Mouse (Mus musculus): ENCODE measurements around the gene Slc29a1.

The Slc29a1 gene

DNA sequence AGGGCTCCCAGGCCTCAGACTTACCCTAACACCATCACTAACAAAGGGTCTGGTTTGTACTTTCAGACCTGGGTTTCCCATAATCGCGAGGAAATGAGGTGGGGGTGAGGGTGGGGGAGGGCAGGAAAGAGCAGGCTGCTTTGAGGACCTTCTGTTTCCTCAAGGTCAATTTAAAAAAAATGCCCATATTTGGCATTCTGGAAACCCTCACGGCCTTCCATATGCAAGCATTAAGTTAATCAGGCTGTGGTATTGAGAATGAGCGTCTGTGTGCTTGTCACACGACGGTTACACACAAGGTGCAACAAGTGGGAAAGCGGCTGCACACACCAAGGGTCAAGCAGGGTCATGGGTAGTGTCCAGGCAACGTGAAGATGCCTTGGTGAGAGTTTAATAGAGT lies 12.6 kb upstream of the Slc29a1 start:
- DNase-seq (ENCODE audit: low read depth, low spot score), result no peak

GRCm38 (mm10) chr17:45610144-45610866 lies 10.9 kb upstream of the Slc29a1 start:
- no peak for DNase-seq (ENCODE audit: low read depth, low spot score)

DNA sequence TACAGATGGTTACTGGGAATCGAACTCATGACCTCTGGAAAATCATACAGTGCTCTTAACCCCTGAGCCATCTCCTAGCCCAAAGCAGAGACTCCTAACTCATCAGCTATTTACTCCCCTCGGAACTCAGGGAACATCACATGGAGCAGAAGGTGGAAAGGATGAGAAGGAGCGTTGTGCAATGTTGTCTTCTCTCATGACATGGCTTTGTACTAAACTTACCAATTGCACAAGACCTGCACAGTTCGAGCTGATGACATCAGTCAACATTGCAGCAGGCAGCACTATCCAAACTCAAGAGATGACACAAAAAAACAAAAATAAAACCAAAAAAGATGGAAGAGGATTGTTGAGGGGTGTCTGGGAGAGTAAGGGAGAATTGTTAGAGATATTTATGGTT lies 9.0 kb upstream of the Slc29a1 start:
- DNase-seq (ENCODE audit: low read depth, low spot score), result no peak

- no peak for DNase-seq (ENCODE audit: low read depth, low spot score)
Observed at GRCm38 (mm10) chr17:45606992-45607879, 7.8 kb upstream of the Slc29a1 start.

DNA sequence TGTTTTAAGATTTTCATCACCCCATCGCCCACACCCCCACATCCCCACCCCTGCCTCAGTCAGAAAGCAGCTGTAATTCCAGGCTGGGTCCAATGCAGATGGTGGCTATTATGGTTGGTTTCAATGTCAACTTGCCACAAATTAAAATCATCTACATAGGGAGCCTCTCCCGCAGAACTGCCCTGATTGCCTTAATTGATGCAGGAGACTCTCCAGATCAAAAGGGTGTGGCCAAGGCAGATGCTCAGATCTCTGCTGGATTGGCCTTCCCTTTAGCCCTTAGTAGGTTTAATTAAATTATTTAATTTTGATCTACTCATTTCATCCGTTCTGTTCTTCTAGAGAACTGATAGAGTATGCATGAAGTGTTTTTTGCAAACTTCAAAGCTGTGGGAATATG lies 3.6 kb upstream of the Slc29a1 start:
- no peak for DNase-seq (ENCODE audit: low read depth, low spot score)

DNA sequence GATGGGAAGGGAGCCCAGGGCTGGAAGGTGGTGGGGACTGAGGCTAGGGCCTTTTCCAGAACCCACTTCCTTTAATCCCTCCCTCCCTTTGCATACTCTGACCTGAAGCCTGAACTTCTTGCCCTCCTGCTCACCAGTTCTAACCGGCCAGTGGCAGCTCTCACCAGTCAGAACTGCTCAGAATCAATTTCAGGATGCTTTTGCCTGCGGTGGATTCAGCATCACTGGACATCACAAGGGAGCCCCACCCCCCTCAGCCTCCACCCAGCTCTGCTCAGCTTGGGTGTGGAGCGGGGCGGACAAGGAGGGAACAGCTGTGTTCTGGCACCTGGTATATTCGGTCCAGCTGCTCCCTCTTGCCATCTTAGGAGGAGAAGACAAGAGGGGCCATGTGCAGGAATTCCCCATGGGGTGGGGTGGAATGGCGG lies 2.5 kb upstream of the Slc29a1 start, which contains the start of gene Mymx:
TSS of gene Mymx (minus strand) at position 226 of the 428 bp plus-strand sequence.
- no peak for DNase-seq (ENCODE audit: low read depth, low spot score)

- no peak for DNase-seq (ENCODE audit: low read depth, low spot score)
Observed at GRCm38 (mm10) chr17:45601325-45601724, 1.9 kb upstream of the Slc29a1 start.

DNA sequence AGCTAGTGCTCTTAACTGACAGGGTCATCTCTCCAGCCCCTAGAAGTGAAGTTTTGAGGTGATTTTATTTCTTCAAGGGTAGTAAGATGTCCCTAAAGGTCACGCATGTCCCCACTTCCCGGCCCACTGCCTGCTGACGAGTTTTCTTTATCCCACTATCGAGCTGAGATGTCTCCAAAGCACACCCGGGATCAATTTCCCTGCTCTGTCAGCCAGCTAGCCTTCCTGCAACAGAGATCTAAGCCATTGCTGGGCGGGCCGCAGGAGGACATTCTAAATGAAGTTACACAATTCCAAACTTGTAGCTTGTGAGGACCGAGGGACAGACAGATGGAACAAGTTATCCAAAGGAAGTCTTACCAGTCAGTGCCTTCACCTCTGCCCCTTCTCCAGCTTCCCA lies 861 bp upstream of the Slc29a1 start:
- DNase-seq (ENCODE audit: low read depth, low spot score), result no peak

DNA sequence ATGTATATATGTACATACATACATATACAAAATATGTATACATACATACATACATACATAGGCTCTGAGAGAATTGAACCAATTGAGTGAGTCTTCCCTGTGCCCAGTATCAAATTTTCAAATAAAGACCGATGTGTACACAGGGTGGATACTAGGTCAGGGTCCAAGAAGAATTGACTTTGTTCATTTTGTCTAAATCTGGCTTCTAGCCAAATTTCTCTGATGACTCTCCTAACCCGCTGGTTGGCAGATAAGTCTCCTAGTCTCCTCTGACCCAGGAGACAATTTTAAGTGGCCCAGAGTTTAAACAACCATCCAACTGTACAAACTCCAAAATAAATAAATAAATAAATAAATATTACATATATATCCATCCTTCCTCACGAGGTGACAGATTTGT lies 515 bp downstream of the Slc29a1 start:
- no peak for DNase-seq (ENCODE audit: low read depth, low spot score)

DNA sequence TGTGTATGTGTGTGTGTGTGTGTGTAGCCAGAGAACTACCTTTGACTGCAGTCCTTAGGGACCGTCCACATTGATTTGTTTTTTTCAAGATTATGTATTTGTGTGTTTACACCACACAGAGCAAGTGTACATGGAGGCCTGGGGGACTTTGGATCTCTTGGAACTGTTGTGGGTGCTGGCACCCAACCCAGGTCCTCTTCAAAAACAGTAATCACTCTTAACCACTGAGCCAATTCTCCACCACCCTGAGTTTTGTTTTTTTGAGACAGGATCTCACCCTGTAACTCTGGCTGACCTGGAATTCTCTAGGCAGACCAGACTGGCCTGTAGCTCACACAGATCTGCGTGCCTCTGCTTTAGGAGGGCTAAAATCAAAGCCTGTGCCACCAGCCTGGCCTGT lies 1.0 kb downstream of the Slc29a1 start:
- DNase-seq (ENCODE audit: low read depth, low spot score), result no peak

DNA sequence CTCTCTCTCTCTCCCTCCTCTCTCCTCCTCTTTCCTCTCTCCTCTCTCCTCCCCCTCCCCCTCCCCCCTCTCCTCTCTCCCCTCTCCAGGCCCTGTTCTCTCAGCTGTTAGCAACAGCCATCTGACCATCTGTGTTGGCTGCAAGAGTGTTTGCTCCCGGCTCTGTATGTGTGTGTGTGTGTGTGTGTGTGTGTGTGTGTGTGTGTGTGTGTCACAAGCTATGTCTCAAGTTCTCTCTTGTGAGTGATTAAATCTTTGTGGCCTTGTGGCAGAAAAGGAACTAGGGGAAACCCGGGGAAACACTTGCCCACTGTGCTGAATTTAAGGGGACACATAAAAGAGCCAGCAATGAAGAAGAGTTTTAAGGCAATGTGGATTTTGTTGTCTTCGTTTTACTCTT lies 1.6 kb downstream of the Slc29a1 start:
- DNase-seq (ENCODE audit: low read depth, low spot score), result no peak

GRCm38 (mm10) chr17:45596631-45597396 lies 2.6 kb downstream of the Slc29a1 start:
- no peak for DNase-seq (ENCODE audit: low read depth, low spot score)

GRCm38 (mm10) chr17:45595736-45596390 lies 3.5 kb downstream of the Slc29a1 start:
- no peak for DNase-seq (ENCODE audit: low read depth, low spot score)

- no peak for DNase-seq (ENCODE audit: low read depth, low spot score)
Observed at GRCm38 (mm10) chr17:45594881-45595735, 4.3 kb downstream of the Slc29a1 start.

DNA sequence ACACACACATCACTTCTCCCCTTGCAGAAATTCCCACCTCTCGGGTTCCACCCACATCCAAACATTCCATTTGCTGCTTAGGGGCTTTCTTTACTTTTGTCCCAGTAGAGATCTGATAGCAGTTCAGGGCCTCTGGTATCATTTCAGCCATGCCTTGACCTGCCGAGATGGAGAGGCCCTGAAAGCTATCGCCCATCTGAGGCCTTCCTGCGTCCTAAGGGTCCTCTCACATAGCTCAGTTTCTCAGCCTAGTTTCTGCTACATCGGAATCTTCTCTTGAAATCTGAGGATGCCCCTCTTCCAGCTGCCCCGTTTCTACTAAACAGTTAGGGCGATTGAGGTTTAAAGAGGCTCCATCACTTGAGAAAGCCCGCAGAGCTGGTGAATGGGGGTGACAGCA lies 5.2 kb downstream of the Slc29a1 start:
- DNase-seq (ENCODE audit: low read depth, low spot score), result no peak

- DNase-seq (ENCODE audit: low read depth, low spot score), result no peak
Observed at GRCm38 (mm10) chr17:45593479-45593878, 5.9 kb downstream of the Slc29a1 start.

DNA sequence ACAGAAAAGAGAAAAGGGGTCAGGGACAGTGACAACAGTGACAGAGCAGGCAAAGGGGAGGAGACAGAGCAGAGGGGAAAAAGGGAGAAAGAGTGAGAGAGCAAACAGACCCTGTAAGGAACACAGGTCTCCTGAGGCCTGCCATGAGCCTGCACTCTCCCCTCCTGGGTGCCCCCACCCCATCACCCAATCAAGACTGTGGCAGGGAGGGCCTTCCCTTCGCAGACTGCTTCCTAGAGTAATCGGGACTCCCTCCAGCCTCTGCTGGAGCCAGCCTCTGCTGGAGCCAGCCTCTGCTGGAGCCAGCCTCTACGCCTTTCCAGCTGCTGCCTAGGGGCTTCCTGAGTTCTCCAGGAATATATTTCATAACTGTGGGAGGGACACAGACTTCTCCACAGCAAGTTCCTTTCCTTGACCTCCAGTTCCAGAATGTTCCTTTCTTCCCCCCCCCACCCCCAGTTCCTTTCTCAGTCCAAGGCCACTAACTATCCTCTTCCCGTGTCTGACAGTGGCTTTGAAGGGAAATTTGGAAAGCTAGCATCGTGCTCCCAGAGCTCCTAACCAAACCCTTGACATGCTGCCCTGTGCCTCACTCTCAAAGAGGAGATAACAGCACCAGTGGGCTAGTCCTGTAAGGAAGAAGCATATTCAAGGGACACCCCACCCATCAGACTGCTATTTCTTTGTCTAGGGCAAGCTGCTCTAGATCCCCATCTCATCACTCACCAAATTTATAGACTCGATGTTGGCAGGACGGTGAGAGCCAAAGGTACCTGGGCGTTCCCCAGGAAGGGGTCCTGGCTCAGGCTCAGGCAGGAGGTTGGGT lies 6.6 kb downstream of the Slc29a1 start:
- no peak for DNase-seq (ENCODE audit: low read depth, low spot score)

DNA sequence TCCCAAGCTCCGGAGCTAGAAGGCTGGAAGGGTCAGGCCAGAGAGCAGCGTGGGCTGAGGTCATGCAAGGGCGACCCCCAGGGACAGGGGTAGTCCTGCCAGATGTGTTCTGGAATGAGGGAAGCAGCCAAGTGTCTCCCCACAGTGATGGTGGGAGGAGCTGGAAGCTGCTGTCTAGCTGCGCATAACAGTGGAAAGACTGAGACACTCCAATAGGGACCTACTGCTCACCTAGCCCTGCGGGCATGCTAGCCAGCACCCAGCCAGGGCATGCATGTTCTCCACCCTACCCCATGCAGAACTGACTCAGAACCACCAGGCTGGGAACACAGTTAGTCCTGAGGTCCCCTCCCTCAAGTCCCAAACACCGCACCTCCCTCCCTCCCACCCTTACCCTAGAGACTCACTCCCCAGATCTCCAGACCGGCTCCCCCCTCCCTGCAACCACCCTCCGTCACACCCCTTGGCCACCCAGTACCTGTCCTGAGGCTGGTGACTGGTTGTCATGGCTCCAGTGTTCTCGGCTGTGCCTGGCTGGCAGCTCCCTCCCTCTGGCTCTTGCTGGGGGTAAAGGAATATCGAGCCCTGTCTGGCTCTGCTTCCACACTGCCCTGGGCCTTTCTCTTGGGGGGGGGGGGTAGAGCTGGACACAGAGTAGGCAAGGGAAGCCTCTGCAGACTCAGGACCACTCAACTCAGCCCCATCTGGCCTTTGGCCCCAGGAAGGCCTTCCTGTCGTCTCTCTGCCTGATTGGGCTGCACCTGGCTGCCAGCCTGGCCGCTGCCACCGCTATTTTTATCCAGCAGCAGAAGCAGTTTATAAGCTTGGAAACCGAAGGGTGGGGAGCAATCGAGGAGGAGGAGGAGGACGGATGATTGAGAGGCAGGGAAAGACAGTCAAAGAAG lies 7.5 kb downstream of the Slc29a1 start:
- DNase-seq (ENCODE audit: low read depth, low spot score), result no peak

- no peak for DNase-seq (ENCODE audit: low read depth, low spot score)
Observed at GRCm38 (mm10) chr17:45590410-45590809, 9.0 kb downstream of the Slc29a1 start.
